Mouse (Mus musculus) neural tube, embryonic 11.5 days (tissue): ENCODE measurements around the gene Id2. TPM values are rescaled to one million over a fixed set of nuclear protein-coding genes. Genes with fewer than 3 reads are reported as not detected.

Experiments used
- ATAC-seq: fragments of 200-750 bp; cut with Nextera tagmentation; 2 replicates; pipeline ENCODE4 v1.8.0; 2017; ENCODE audit warnings: moderate number of reproducible peaks, mild to moderate bottlenecking, moderate TSS enrichment, moderate library complexity; ENCODE audit not compliant: insufficient read depth, low FRiP score, low TSS enrichment
- DNase-seq: peaks from one replicate; pipeline ENCODE4 v3.0.0-alpha.2; 2015; ENCODE audit warnings: low spot score
- H3K27ac ChIP-seq: fragments of 300-500 bp; sonication (generic); 2 replicates; pipeline ENCODE4 v1.5.1; 2014; ENCODE audit warnings: low read depth, mild to moderate bottlenecking, low read length
- H3K27me3 ChIP-seq: fragments of 300-500 bp; sonication (generic); 2 replicates; pipeline ENCODE4 v1.6.1; 2014; ENCODE audit warnings: mild to moderate bottlenecking, low read length, mixed read lengths; ENCODE audit not compliant: control insufficient read depth, insufficient read depth
- H3K36me3 ChIP-seq: fragments of 300-500 bp; sonication (generic); 2 replicates; pipeline ENCODE4 v1.6.1; 2014; ENCODE audit warnings: mild to moderate bottlenecking, low read length, moderate library complexity, mixed read lengths; ENCODE audit not compliant: control insufficient read depth, insufficient read depth
- H3K4me1 ChIP-seq: fragments of 300-500 bp; sonication (generic); 2 replicates; pipeline ENCODE4 v1.6.1; 2014; ENCODE audit warnings: low read length, mixed read lengths; ENCODE audit not compliant: control insufficient read depth, insufficient read depth
- H3K4me2 ChIP-seq: fragments of 300-500 bp; sonication (generic); 2 replicates; pipeline ENCODE4 v1.6.1; 2014; ENCODE audit warnings: low read depth, mild to moderate bottlenecking, moderate library complexity
- H3K4me3 ChIP-seq: fragments of 300-500 bp; sonication (generic); 2 replicates; pipeline ENCODE4 v1.5.1; 2014; ENCODE audit warnings: low read depth, low read length
- H3K9ac ChIP-seq: fragments of 300-500 bp; sonication (generic); 2 replicates; pipeline ENCODE4 v1.6.1; 2014; ENCODE audit warnings: mild to moderate bottlenecking, low read length
- H3K9me3 ChIP-seq: fragments of 300-500 bp; sonication (generic); 2 replicates; pipeline ENCODE4 v1.6.1; 2016; ENCODE audit warnings: low read length; ENCODE audit not compliant: control insufficient read depth
- WGBS: fragments of 180-500 bp; shearing (Covaris S2); extraction: QIAGEN DNeasy Blood & Tissue Kit; methylation state at CpG from one replicate; pipeline ENCODE4 v1.1.7; 2014; 5-methylcytosine and 5-hydroxymethylcytosine counted together
- polyA plus RNA-seq: library from polyadenylated mRNA; unstranded; fragments of >200 nt; fragmentation: Nextera tagmentation; extraction: Ambion mirVana; gene quantifications from 2 replicates; pipeline ENCODE4 v1.2.1, GENCODE M21; 2014

Gene Id2
- polyA plus RNA-seq, 1 experiment from 2014 or later = 311 TPM

- Histone ChIP-seq H3K4me3 (no peak overlapping the region), H3K36me3 (no peaks in the 10 kb centered on the region), H3K9me3 (no peaks in the 10 kb centered on the region), H3K27me3 (no peaks in the 10 kb centered on the region), H3K9ac (no peak overlapping the region), H3K4me2 (no peak overlapping the region), H3K4me1 (peaks cover 19% of the 10 kb centered on the region), H3K27ac (no peak overlapping the region)
- no peak for DNase-seq
- 67% methylated on average over 4 of the region's 4 CpGs for WGBS
- no peak for ATAC-seq
Observed at GRCm38 (mm10) chr12:25127629-25128028, 30.7 kb upstream of the Id2 start.

DNA sequence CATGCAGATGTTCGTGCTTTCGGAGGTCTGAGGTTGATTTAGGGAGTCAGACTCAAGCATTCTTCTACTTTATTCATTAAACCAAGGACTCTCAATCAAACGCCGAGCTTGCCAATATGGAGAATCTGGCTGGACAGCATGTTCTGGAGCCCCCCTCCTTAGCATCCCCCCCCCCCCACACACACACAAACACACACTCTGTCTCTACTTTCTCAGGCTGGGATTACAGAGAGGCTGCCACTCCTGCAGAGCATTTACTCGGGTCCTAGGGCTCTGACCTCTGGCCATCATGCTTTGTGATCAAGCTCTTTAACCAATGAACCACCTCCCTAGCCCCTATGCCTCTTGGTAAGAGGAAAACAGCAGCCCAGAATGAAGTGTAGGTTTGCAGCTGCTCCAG is 29.3 kb upstream of the Id2 start:
- no peak for ATAC-seq

DNA sequence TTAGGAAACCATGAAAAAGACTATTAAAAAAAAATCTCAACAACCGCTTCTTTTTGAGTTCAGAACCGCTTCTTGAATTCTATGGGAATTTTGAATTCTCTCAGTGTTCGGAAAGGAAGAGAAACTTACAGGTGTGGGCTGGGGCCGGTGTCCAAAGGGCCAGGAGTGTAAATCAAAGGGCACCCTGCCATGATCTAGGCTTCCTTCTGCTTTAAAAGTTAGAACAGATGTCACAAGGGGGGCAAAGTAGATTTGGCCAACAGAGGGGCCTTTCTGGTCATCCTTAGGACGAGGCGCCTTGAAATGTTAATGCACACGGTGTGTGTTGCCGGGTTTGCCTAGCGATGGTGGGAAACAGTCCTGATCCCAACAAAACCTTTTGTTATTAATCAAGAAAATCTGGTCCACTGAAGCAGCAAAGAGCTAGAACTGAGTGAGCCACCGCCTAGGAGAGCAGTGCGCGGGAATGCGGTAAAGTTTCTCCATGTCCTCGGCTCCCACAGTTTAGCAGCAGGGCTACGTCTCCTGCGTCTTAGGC is 28.4 kb upstream of the Id2 start:
- no peaks in the 10 kb centered on the region for H3K9me3 ChIP-seq
- peak overlapping the region; percentile 71 for H3K27ac ChIP-seq
- H3K4me3 ChIP-seq = no peak overlapping the region
- no peaks in the 10 kb centered on the region for H3K27me3 ChIP-seq
- peak; percentile 28; the same call in 1 of the 2 replicates for ATAC-seq
- no peak overlapping the region for H3K9ac ChIP-seq
- no peaks in the 10 kb centered on the region for H3K36me3 ChIP-seq
- peaks cover 19% of the 10 kb centered on the region for H3K4me1 ChIP-seq
- H3K4me2 ChIP-seq = no peak overlapping the region
- DNase-seq = peak; percentile 41
- 10% methylated on average over 16 of the region's 16 CpGs for WGBS

More for the DNA sequence above, 29.3 kb upstream of the Id2 start:
- 46% methylated on average over 5 of the region's 5 CpGs for WGBS
- H3K4me1 ChIP-seq = peaks cover 19% of the 10 kb centered on the region
- H3K36me3 ChIP-seq = no peaks in the 10 kb centered on the region
- H3K9me3 ChIP-seq = no peaks in the 10 kb centered on the region
- no peaks in the 10 kb centered on the region for H3K27me3 ChIP-seq
- H3K9ac ChIP-seq = no peak overlapping the region
- DNase-seq = no peak
- no peak overlapping the region for H3K4me2 ChIP-seq
- H3K4me3 ChIP-seq = no peak overlapping the region
- peak overlapping the region; percentile 71 for H3K27ac ChIP-seq

DNA sequence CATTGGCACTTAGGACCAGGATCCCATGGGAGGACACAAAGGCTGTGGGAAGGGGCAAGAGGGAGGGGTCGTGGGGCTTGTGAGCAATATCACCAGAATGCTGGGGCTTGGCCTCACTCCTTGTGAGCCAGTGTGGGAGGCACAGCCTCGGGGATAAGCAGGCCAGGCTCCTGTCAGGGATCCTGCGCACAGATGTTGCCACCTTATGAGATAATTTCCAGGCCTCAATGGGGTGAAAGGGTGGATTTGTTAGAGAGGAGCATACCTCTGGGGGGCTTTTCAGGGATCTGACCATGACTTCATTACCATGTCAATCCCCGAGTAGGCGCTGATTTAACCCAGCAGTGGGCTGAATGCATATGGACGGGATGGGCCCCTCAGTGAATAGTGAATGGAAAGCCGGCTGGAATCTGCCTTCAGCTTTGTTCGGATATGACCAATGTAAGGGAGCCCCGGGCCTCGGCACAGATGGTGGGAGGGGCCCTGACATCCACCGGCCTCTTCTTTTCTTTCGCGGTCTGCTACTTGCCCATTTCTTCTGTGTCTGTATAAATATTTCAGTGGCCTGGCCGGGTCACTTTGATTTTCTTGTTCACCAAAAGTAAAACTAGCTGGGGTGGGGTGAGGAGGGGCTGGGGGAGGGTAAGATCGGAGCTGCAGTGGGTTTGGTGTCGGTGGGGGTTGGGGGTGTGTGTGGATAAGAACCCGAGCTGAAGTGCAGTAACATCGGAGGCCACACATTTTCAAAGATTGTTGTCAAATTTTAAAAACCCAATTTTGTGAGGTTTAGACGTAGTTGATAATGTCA is 27.7 kb upstream of the Id2 start:
- peak; percentile 94 for ATAC-seq
- peak; percentile 86 for DNase-seq
- H3K4me1 ChIP-seq = peaks cover 19% of the 10 kb centered on the region
- H3K9ac ChIP-seq = peak overlapping the region; percentile 9; the same call in 1 of the 2 replicates
- no peaks in the 10 kb centered on the region for H3K27me3 ChIP-seq
- H3K36me3 ChIP-seq = no peaks in the 10 kb centered on the region
- no peak overlapping the region for H3K4me3 ChIP-seq
- peak overlapping the region; percentile 25; the same call in 1 of the 2 replicates for H3K4me2 ChIP-seq
- peak overlapping the region; percentile 71 for H3K27ac ChIP-seq
- no peaks in the 10 kb centered on the region for H3K9me3 ChIP-seq
- WGBS = 4% methylated on average over 19 of the region's 19 CpGs

GRCm38 (mm10) chr12:25120753-25121152 is 23.8 kb upstream of the Id2 start:
- no peak overlapping the region for H3K27ac ChIP-seq
- H3K9me3 ChIP-seq = no peaks in the 10 kb centered on the region; the same call in 1 of the 2 replicates
- H3K36me3 ChIP-seq = no peaks in the 10 kb centered on the region
- DNase-seq = no peak
- H3K4me3 ChIP-seq = no peak overlapping the region
- H3K4me2 ChIP-seq = no peak overlapping the region
- peaks cover 13% of the 10 kb centered on the region for H3K4me1 ChIP-seq
- WGBS = 96% methylated on average over 4 of the region's 4 CpGs
- H3K27me3 ChIP-seq = no peaks in the 10 kb centered on the region
- no peak for ATAC-seq
- no peak overlapping the region for H3K9ac ChIP-seq

DNA sequence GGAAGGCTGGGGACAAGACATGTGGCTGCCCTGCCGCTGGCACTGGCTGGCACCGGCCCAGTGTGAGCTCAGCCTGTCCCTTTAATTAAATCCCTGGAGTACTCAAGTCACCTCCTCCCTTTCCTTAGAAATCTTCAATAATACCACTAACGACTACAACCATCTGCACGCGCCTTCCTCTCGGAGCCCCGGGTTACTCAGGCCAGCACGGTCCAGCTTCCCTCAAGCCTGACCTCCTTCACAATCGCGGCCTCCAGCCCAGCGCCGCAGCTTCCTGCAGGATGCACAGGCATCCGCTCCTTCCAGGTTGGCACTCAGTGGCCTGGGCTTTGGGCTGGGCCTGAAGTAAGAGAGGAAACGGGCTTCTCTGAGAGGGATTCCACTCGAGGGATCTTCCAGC is 22.3 kb upstream of the Id2 start:
- H3K36me3 ChIP-seq = no peaks in the 10 kb centered on the region
- H3K9ac ChIP-seq = no peak overlapping the region
- no peak overlapping the region for H3K27ac ChIP-seq
- no peaks in the 10 kb centered on the region; the same call in 1 of the 2 replicates for H3K9me3 ChIP-seq
- peaks cover 12% of the 10 kb centered on the region for H3K4me1 ChIP-seq
- WGBS = 66% methylated on average over 15 of the region's 15 CpGs
- DNase-seq (no peak), ATAC-seq (no peak)
- H3K4me2 ChIP-seq = no peak overlapping the region
- H3K4me3 ChIP-seq = no peak overlapping the region
- no peaks in the 10 kb centered on the region for H3K27me3 ChIP-seq

- H3K27ac ChIP-seq = no peak overlapping the region
- H3K27me3 ChIP-seq = no peaks in the 10 kb centered on the region
- no peak overlapping the region for H3K4me3 ChIP-seq
- 92% methylated on average over 4 of the region's 4 CpGs for WGBS
- no peak for DNase-seq
- no peaks in the 10 kb centered on the region; the same call in 1 of the 2 replicates for H3K9me3 ChIP-seq
- H3K4me2 ChIP-seq = no peak overlapping the region
- ATAC-seq = no peak
- no peaks in the 10 kb centered on the region for H3K36me3 ChIP-seq
- peaks cover 4% of the 10 kb centered on the region; the same call in 1 of the 2 replicates for H3K4me1 ChIP-seq
- H3K9ac ChIP-seq = no peak overlapping the region
Observed at GRCm38 (mm10) chr12:25117856-25118511, 21.0 kb upstream of the Id2 start.

DNA sequence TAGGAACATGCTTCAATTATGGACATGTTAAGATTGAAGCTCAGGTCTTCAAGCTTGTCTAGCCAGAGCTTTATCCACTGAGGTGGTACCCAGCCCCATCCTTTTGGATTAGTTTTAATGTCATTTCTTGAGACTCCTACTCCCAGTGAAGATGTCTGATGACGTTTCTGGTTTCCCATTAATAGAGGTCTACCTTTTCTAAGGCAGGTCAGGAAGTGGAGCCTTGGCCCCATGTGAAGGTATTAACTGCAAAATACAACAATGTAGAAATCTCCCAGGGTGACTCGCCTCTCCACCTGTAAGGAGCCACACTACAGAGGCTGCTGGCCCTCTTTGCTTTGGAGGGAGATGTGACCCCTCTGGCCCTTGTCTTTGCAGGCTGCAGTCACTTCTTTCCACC is 19.2 kb upstream of the Id2 start:
- Histone ChIP-seq H3K27ac (no peak overlapping the region), H3K36me3 (no peaks in the 10 kb centered on the region), H3K27me3 (no peaks in the 10 kb centered on the region), H3K9ac (no peak overlapping the region), H3K4me2 (no peak overlapping the region), H3K4me1 (peaks cover 4% of the 10 kb centered on the region; the same call in 1 of the 2 replicates), H3K9me3 (no peaks in the 10 kb centered on the region; the same call in 1 of the 2 replicates), H3K4me3 (no peak overlapping the region)
- ATAC-seq (no peak), DNase-seq (no peak)
- WGBS = 95% methylated on average over 2 of the region's 2 CpGs
